Mouse (Mus musculus) liver, embryonic 14.5 days (tissue): ENCODE results near the gene Aco1. TPM values are rescaled to one million over a fixed set of nuclear protein-coding genes. Genes with fewer than 3 reads are reported as not detected.

Source experiments
- ATAC-seq: fragments of 200-750 bp; cut with Nextera tagmentation; 2 replicates; pipeline ENCODE4 v1.8.0; 2017; ENCODE audit warnings: moderate number of reproducible peaks, mild to moderate bottlenecking, moderate library complexity; ENCODE audit not compliant: insufficient read depth
- DNase-seq, 3 experiments: peaks; one replicate each; pipeline ENCODE4 v3.0.0-alpha.2; 2012 to 2013; ENCODE audit warnings: low read depth in 3 of 3, low spot score in 3 of 3
- H3K27ac ChIP-seq: fragments of 300-500 bp; sonication (generic); 2 replicates; pipeline ENCODE4 v1.5.1; 2014; ENCODE audit warnings: moderate library complexity, mild to moderate bottlenecking, control low read depth, inconsistent platforms
- H3K27me3 ChIP-seq: fragments of 300-500 bp; sonication (generic); 2 replicates; pipeline ENCODE4 v1.6.1; 2014; ENCODE audit warnings: mild to moderate bottlenecking, low read length, moderate library complexity; ENCODE audit not compliant: control insufficient read depth, insufficient read depth
- H3K36me3 ChIP-seq: fragments of 300-500 bp; sonication (generic); replicated peaks from 2 replicates; pipeline ENCODE4 v1.6.1; 2014; ENCODE audit warnings: low read depth; ENCODE audit not compliant: control insufficient read depth, insufficient read depth
- H3K4me1 ChIP-seq, 2 experiments: fragments of 200-500 bp in 1 of 2; fragments of 300-500 bp in 1 of 2; sonication (generic) in 1 of 2; replicated peaks; 2 replicates each; pipeline ENCODE4 v1.6.1; 2012 to 2014; ENCODE audit warnings: antibody characterized with exemption in 1 of 2, inconsistent platforms in 1 of 2, low read length in 1 of 2; ENCODE audit not compliant: control insufficient read depth in 2 of 2, insufficient read depth in 2 of 2
- H3K4me2 ChIP-seq: fragments of 300-500 bp; sonication (generic); 2 replicates; pipeline ENCODE4 v1.6.1; 2014; ENCODE audit warnings: low read depth, mild to moderate bottlenecking, control low read depth, moderate library complexity
- H3K4me3 ChIP-seq, 2 experiments: fragments of 200-500 bp in 1 of 2; fragments of 300-500 bp in 1 of 2; sonication (generic) in 1 of 2; 2 replicates each; pipeline ENCODE4 v1.5.1; 2012 to 2014; ENCODE audit warnings: low read depth in 2 of 2, low read length in 2 of 2, mild to moderate bottlenecking in 2 of 2, control low read depth in 1 of 2, inconsistent platforms in 1 of 2, moderate library complexity in 1 of 2; ENCODE audit not compliant: insufficient read depth in 1 of 2
- H3K9ac ChIP-seq: fragments of 300-500 bp; sonication (generic); replicated peaks from 2 replicates; pipeline ENCODE4 v1.6.1; 2014; ENCODE audit warnings: mild to moderate bottlenecking, control low read depth, moderate library complexity
- H3K9me3 ChIP-seq: fragments of 300-500 bp; sonication (generic); 2 replicates; pipeline ENCODE4 v1.6.1; 2016; ENCODE audit warnings: low read length, mixed read lengths; ENCODE audit not compliant: control insufficient read depth
- CTCF ChIP-seq: IDR thresholded peaks from 2 replicates; pipeline ENCODE4 v1.5.1; 2016; ENCODE audit warnings: antibody characterized with exemption, low read depth, control low read depth
- EP300 ChIP-seq: IDR thresholded peaks from 2 replicates; pipeline ENCODE4 v1.6.1; 2016; ENCODE audit warnings: antibody characterized with exemption, low read depth
- WGBS: fragments of 180-500 bp; shearing (Covaris S2); extraction: QIAGEN DNeasy Blood & Tissue Kit; methylation state at CpG from one replicate; pipeline ENCODE4 v1.1.7; 2014; ENCODE audit not compliant: insufficient replicate concordance; 5-methylcytosine and 5-hydroxymethylcytosine counted together
- polyA plus RNA-seq, 2 experiments: library from polyadenylated mRNA; depleted of rRNA in 1 of 2; stranded (reverse) in 1 of 2; unstranded in 1 of 2; fragments of >200 nt; fragmentation: Nextera tagmentation in 1 of 2; extraction: Ambion mirVana in 1 of 2; gene quantifications; 2 replicates each; pipeline versions ENCODE4 v1.2.1 to v1.2.3; 2012 to 2014

Aco1 gene
- polyA plus RNA-seq, 2 experiments, result 16.0 to 21.0 TPM

DNA sequence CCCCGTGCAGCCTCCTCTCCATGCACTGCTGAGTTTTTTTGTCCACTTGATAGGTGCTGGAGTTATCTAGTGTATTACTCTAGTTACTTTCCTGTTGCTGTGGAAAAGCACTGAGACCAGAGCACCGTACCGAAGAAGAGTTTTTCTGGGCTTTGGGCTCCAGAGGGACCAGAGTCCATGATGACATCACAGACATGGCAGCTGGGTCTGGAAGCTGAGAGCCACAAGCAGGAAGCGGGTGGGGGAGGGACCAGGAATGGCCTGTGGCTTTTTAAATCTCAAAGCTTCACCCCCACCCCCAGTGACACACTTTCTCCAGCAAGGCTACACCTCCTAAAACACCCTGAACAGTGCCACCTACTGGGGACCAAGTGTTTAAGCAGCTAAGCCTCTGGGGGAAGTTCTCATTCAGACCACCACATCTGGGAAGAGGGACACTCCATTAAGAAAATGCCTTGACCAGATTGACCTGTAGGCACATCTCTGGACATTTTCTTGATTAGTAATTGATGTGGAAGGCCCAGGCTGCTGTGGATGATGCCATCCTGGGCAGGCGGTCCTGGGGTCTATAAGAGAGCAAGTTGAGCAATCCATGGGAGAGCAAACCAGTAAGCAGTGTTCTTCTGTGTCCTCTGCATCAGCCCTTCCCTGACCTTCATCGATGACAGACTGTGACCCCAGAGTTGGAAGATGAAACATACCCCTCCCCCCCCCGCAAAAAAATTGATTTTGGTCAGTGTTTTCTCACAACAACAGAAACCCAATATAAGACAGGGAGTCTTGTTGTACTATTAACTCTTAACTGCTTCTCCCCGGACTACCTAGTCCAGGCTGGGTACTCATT, 17.9 kb downstream of the Aco1 start:
- no peak for TF ChIP-seq EP300
- WGBS, result 71% methylated on average over 8 of the region's 8 CpGs
- Histone ChIP-seq H3K27me3 (no peaks in the 10 kb centered on the region), H3K36me3 (peaks cover 3% of the 10 kb centered on the region; the same call in 1 of the 2 replicates), H3K27ac (no peak overlapping the region), H3K4me2 (no peak overlapping the region), H3K9me3 (no peaks in the 10 kb centered on the region), H3K9ac (no peak overlapping the region), H3K4me1 (peaks cover 0 to 13% of the 10 kb centered on the region in 2 experiments; a peak in 2 of 4 replicates), H3K4me3 (no peak overlapping the region)
- ATAC-seq, result no peak
- DNase-seq, result no peak

DNA sequence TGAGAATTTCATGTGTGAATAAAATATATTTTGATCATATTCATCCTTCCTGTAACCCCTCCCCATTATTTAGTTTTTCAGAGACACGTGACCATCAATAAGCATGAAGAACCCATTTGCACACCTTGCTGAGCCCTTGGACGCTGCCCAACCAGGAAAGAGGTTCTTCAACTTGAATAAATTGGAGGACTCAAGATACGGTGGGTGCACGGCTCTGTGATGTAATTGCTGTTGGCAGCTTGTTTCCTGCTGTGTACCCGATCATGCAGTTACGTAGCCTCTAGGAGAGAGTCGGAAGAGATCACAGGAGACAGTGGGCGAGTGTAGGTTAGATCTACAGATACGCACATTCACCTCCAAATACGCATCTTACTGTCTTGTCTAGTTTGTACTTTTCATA, 20.8 kb downstream of the Aco1 start:
- TF ChIP-seq CTCF, result no peak
- no peak for TF ChIP-seq EP300
- no peak for DNase-seq
- 72% methylated on average over 10 of the region's 10 CpGs for WGBS
- H3K9ac ChIP-seq, result no peak overlapping the region
- no peak overlapping the region for H3K4me3 ChIP-seq
- no peak for ATAC-seq
- no peaks in the 10 kb centered on the region for H3K9me3 ChIP-seq
- H3K4me1 ChIP-seq, result no peaks in the 10 kb centered on the region
- no peak overlapping the region for H3K27ac ChIP-seq
- peaks cover 3% of the 10 kb centered on the region; the same call in 1 of the 2 replicates for H3K36me3 ChIP-seq
- H3K4me2 ChIP-seq, result no peak overlapping the region
- H3K27me3 ChIP-seq, result no peaks in the 10 kb centered on the region

DNA sequence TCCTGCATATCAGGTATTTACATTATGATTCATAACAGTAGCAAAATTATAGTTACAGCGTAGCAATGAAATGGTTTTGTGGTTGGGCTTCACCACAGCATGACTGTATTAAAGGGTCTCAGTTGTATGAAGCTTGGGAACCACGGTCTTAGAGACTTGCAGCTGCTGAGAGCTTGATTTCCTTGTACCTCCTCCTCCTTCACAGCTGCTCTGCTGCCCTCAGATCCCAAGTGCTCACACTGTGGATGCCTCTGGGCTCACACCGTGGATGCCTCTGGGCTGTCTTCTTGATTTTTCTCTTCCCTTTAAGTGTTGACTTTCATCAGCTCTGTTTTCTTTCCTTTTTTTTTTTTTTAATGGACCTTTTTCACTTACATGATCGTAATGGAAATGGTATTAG, 28.6 kb downstream of the Aco1 start:
- H3K4me3 ChIP-seq, result no peak overlapping the region
- H3K9me3 ChIP-seq, result no peaks in the 10 kb centered on the region
- no peaks in the 10 kb centered on the region; the same call in 1 of the 2 replicates for H3K36me3 ChIP-seq
- H3K9ac ChIP-seq, result no peak overlapping the region
- H3K4me2 ChIP-seq, result no peak overlapping the region
- TF ChIP-seq EP300, result no peak
- no peak for TF ChIP-seq CTCF
- no peak for DNase-seq
- no peak for ATAC-seq
- H3K27me3 ChIP-seq, result no peaks in the 10 kb centered on the region
- H3K27ac ChIP-seq, result no peak overlapping the region
- H3K4me1 ChIP-seq, result no peaks in the 10 kb centered on the region
- 58% methylated on average over 4 of the region's 4 CpGs for WGBS

DNA sequence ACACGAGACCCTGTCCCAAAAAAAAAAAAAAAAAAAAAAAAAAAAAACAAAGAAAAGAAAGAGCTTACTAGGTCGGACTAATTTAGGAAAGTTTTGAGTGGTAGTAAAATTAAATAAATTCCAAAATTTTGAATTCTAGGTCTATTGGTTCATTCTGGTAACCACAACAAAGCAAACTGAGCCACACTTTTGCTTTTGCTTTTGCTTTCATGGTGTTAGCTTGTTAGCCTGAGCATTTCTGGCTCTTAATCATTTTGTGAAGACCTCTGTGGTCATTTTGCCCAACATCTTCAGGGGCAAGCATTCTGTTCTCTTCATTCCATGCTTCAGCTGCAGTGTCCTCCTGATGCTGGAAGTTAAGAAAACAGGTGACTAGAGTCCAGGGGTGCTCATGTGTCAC, 29.5 kb downstream of the Aco1 start:
- no peaks in the 10 kb centered on the region for H3K9me3 ChIP-seq
- no peak overlapping the region for H3K4me3 ChIP-seq
- H3K27me3 ChIP-seq, result no peaks in the 10 kb centered on the region
- H3K9ac ChIP-seq, result no peak overlapping the region
- no peak for ATAC-seq
- no peak for DNase-seq
- H3K27ac ChIP-seq, result no peak overlapping the region
- H3K36me3 ChIP-seq, result no peaks in the 10 kb centered on the region; the same call in 1 of the 2 replicates
- no peak overlapping the region for H3K4me2 ChIP-seq
- TF ChIP-seq CTCF (no peak), EP300 (no peak)
- WGBS, result 62% methylated on average over 2 of the region's 2 CpGs
- no peaks in the 10 kb centered on the region for H3K4me1 ChIP-seq

DNA sequence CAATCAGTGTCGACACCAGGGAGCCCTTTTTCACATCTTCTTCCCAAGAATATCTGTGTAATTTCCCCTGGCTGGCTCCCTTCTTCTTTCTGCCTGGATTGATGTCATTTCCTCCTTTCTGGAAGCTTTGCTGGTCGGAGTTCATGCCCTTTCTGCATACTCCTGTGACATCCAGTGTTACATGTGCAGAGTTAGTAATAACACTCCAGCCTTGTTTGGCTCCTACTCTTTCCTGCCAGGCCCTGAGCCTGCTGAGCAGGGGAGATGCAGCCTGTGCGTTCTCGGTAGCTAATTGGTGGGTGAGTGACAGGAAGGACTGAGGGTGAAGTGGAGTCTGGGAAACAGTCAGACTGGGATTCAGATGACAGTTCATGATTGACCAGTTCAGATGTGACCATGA, 31.4 kb downstream of the Aco1 start:
- H3K4me3 ChIP-seq, result no peak overlapping the region
- no peaks in the 10 kb centered on the region for H3K36me3 ChIP-seq
- no peak overlapping the region for H3K27ac ChIP-seq
- ATAC-seq (no peak), DNase-seq (no peak)
- TF ChIP-seq EP300 (no peak), CTCF (no peak)
- H3K9me3 ChIP-seq, result no peaks in the 10 kb centered on the region
- WGBS, result 55% methylated on average over 4 of the region's 4 CpGs
- no peak overlapping the region for H3K4me2 ChIP-seq
- H3K9ac ChIP-seq, result no peak overlapping the region
- no peaks in the 10 kb centered on the region for H3K4me1 ChIP-seq
- H3K27me3 ChIP-seq, result no peaks in the 10 kb centered on the region
